Mouse (Mus musculus): ENCODE measurements around the gene Rpl23a. TPM values are rescaled to one million over a fixed set of nuclear protein-coding genes. Genes with fewer than 3 reads are reported as not detected.

Gene Rpl23a
- 262 and 337 TPM in 2 replicates for polyA plus RNA-seq (2012; rRNA removed)

GRCm38 (mm10) chr11:78182961-78183844 is at the start of gene Rpl23a:
Gene Rpl23a (minus strand): TSS chr11:78183584.
- under 1% methylated on average over 38 of the region's 38 CpGs for WGBS
- DNase-seq (ENCODE audit: low read depth, low spot score) = peak; percentile 82

DNA sequence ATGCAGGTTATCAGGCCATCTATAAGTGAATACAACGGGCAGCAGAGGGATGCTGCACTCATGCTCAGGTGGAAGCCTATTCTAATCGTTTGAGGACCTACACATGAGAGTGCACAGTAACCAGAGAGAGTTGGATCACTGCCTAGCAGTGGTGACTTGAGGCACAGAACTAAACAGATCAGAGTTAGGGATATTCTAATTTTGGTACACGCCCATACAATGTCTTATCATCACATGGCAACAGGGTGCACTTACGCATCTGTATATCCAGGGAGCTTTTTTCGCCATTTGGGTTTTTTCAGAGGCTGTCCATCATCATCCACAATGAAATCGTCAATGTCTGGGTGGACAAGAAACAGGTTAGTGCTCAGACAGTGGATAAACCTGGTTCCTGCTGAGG is 48.1 kb upstream of the Rpl23a start:
- WGBS = 91% methylated on average over 6 of the region's 6 CpGs
- no peak for DNase-seq (ENCODE audit: low read depth, low spot score)

DNA sequence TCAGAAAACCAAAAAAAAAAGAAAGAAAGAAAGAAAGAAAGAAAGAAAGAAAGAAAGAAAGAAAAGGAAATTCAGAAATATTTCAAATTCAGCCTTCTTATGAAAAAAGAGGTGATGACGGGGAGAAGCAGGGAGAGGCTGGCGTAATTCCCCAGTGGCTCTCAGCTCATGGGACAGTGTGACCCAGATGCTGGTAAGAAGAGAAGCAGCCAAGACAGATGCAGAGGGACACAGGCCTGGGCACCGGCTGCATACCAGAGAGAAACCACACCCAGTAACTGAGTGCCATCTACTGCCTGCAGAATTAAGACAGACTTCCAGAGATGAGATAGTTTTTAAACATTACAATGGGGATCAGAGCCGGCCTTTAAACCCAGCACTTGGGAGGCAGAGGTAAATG is 40.2 kb upstream of the Rpl23a start:
- DNase-seq (ENCODE audit: low read depth, low spot score) = no peak
- WGBS = 91% methylated on average over 4 of the region's 4 CpGs

DNA sequence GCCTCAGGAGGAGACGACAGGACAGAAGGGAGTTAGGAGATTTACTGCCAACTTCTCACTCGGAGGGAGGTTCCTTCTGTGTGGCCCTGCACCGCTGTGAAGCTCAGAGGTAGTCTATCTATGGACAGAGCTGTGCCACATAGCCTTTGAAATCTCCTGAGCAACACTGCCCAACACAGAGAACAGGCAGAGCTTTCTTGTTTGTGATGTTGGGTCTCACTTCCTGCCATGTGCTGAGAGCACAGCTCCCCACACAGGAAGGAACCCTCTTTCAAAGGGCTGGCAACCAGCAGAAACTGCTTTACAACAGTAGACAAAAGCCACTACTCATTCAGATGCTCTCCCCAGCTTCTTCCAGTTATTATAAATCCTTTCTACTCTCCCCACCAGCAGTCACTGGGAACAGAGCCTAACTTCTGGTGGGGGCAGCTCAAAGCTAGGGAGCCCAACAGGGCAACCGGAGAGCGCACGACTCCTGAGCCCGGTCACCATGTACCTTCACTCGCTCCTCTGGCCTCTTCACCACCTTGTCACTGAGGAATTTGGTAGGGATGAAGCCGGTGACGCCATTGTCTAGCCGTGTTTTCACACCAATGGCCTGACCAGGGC is 32.4 kb upstream of the Rpl23a start:
- DNase-seq (ENCODE audit: low read depth, low spot score) = no peak
- 86% methylated on average over 11 of the region's 11 CpGs for WGBS

DNA sequence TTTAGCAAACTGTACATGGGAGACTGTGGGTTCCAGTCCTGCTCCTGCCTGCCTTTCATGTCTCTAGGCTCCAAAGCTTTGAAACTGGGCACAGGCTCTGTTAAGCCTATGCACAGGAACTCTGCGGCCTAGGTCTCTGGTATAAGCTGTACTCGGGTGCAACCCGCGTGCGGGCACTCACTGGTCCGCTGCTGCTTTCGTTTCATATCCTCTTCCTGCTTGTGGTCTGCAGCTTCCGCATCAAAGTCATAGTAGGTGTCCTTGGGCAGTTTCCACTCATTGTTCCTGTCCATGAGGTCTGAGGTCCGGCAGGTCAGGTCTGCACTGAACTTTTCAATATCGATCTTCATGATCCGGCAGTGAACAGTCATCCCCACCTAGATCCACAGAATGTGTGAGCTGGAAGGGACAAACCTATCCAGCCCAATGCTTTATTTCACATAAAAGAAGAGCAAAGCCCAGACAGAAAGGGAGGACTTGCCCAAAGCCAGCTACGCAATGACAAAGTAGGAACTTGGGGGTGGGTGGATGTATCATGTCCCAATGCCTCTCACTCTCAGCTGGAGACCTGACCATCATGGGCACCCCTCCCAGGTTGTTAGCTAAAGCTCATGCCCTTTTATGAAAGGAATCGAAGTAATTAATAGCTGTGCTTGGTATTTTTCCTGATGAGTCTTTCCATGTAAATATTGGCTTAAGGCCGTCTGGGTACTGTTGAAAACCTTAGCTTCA is 29.9 kb upstream of the Rpl23a start:
- no peak for DNase-seq (ENCODE audit: low read depth, low spot score)
- WGBS = 84% methylated on average over 14 of the region's 14 CpGs

GRCm38 (mm10) chr11:78211513-78211912 is 28.1 kb upstream of the Rpl23a start:
- 42% methylated on average over 5 of the region's 5 CpGs for WGBS
- no peak for DNase-seq (ENCODE audit: low read depth, low spot score)

DNA sequence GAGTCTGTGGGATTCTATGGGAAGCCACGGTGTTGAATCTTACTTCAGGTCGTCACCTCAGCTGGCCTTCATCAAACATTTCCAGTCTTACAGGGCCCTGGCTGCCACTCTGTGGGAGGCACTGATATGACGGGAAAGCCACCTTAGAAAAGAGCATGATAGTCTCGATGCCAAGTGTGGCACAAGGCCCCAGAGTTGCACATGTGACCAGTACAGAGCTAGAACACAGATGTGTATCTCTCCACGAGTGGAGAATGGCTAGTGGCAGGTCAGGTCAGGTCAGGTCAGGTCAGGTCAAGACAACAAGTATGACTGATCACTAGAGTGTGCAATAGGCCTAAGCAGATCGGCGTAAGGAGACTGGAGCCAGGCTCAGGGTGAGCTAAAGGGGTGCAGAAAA is 27.2 kb upstream of the Rpl23a start:
- WGBS = 78% methylated on average over 7 of the region's 7 CpGs
- no peak for DNase-seq (ENCODE audit: low read depth, low spot score)

DNA sequence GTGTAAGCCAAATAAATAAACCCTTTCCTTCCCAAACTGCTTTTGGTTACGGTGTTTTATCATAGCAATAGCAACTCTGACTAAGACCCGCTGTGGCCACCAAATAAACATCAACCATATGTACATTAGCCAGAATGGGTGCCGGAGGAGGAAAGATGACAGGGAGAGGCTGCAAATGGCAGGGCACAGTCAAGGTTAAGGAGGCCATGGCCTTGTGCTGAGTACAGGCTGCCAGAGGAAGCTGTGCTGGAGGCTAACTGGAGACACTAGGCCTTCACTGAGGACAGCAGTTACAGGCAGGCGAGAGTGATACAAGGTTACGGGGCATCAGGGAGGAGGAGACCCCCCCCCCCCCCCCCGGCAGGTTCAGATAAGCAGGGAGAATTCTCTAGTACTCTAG is 26.5 kb upstream of the Rpl23a start:
- DNase-seq (ENCODE audit: low read depth, low spot score) = no peak

GRCm38 (mm10) chr11:78207190-78207589 is 23.8 kb upstream of the Rpl23a start:
- DNase-seq (ENCODE audit: low read depth, low spot score) = no peak
- 87% methylated on average over 7 of the region's 7 CpGs for WGBS

More for the DNA sequence above, 26.5 kb upstream of the Rpl23a start:
- 90% methylated on average over 6 of the region's 6 CpGs for WGBS

- no peak for DNase-seq (ENCODE audit: low read depth, low spot score)
- 66% methylated on average over 13 of the region's 13 CpGs for whole genome bisulfite sequencing
These were observed 22.2 kb upstream of the Rpl23a start for GRCm38 (mm10) chr11:78205361-78206206.

DNA sequence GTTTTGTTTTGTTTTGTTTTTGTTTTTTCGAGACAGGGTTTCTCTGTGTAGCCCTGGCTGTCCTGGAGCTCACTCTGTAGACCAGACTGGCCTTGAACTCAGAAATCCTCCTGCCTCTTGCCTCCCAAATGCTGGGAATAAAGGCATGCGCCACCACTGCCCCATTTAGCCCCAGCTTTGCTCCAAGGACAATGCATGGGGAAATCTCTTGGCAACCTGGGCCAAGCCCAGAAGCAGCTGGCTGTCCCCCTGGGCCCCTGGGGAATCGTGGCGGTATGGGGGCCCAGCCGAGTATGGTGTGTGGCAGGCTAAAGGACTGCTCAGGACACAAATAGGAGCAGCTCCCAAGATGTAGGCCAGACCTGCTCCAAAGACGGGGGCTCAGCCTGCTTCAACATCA is 20.9 kb upstream of the Rpl23a start:
- no peak for DNase-seq (ENCODE audit: low read depth, low spot score)
- WGBS = 82% methylated on average over 6 of the region's 6 CpGs

GRCm38 (mm10) chr11:78202372-78202771 is 19.0 kb upstream of the Rpl23a start:
- no peak for DNase-seq (ENCODE audit: low read depth, low spot score)
- 48% methylated on average over 3 of the region's 3 CpGs for WGBS

DNA sequence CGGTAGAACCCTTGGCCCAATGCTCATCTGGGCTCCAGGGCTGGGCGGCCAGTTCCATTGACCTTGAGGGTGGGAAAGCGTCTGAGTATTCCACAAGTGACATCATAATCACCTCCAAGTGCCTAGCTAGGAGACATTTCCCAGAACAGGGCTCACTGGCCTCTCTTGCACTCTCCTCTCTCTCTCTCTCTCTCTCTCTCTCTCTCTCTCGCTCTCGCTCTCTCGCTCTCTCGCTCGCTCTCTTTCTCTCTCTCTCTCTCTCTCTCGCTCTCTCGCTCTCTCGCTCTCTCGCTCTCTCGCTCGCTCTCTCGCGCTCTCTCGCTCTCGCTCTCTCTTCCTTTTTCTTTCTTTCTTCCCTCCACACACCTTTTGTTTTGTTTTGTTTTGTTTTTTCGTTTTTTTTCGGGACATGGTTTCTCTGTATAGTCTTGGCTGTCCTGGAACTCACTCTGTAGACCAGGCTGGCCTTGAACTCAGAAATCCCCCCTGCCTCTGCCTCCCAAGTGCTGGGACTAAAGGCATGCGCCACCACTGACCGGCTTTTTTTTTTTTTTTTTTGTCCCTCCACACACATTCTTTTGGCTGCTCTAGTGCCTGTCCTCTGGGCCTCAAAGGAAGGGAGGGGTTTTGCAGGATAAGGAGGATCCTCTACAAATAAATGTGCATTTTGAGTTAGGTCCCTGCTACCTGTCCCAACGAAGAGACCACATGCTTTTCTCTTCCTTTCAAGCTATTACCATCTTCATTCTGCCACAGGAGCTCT is 11.9 kb upstream of the Rpl23a start:
- no peak for DNase-seq (ENCODE audit: low read depth, low spot score)

DNA sequence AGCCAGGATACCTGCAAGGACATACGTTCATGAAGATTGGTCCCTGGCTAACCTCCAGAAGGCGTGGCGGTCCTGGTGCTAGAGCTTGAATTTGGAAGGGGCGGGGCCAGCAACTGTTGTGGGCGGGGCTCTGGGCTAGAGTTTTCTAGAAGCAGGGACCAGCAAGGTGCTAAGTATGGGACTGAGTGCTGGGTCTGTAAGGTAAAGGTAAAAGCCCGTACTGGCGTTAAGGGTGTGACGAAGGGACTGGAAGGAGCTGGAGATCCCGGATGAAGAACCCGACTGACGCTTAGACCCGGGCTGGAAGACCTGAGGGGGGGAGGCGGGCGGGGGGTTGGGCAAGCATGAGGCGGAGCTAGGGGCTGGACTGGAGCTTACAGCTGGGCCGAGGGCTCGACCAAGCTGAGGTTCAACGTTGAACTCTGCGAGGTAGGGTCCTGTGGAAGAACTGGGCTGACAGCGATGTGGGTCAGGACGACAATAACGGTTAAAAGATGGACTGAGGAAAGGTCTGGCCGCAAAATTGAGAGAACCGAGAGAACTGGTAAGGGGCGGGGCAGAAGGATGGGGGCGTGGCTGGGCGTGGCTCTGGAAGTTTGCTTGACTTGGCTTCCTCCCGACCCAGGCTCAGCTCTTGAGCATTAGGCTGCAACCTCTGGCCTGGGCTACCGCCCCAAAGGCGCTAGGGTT is 11.2 kb upstream of the Rpl23a start:
- WGBS = 1% methylated on average over 30 of the region's 30 CpGs
- DNase-seq (ENCODE audit: low read depth, low spot score) = no peak

More for the DNA sequence above, 11.9 kb upstream of the Rpl23a start:
- WGBS = 59% methylated on average over 23 of the region's 23 CpGs

DNA sequence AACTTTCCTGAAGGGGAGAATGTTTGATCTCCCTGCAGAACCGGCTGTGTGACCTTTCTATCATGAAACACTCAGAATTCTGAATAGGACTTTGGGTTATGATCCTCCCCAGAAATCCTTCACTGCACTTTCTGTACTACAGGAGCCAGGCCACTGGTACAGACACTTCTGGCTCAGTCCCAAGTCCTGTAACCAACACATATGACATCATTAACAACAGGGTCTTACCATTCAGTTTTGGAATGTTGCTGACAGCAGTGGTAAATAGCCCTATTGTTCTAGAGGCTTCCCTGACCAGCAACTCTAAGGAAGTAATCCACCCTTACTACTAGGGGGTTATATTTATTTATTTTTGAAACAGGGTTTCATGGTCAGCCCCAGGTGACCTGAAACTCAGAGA is 9.7 kb upstream of the Rpl23a start, which contains the start of gene Proca1:
Proca1 (plus strand) TSS at position 280 of the 400 bp plus-strand sequence.
- DNase-seq (ENCODE audit: low read depth, low spot score) = no peak
- WGBS = 33% methylated on average over 1 of the region's 1 CpGs

DNA sequence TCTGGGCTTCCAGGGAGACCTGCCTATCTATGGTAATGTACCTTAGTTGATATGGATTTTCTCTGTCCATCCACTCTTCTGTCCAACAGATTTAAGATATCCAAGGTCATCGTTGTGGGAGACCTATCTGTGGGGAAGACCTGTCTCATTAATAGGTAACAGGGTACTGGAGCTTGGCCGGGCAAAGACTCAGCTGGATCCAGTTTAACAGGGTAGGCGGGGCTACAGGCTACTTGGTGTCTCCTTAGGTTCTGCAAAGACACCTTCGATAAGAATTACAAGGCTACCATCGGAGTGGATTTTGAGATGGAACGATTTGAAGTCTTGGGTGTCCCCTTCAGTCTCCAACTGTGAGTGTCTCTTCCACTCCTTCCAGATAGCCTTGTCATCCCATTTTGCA is 6.7 kb upstream of the Rpl23a start:
- WGBS = 41% methylated on average over 6 of the region's 6 CpGs
- no peak for DNase-seq (ENCODE audit: low read depth, low spot score)

DNA sequence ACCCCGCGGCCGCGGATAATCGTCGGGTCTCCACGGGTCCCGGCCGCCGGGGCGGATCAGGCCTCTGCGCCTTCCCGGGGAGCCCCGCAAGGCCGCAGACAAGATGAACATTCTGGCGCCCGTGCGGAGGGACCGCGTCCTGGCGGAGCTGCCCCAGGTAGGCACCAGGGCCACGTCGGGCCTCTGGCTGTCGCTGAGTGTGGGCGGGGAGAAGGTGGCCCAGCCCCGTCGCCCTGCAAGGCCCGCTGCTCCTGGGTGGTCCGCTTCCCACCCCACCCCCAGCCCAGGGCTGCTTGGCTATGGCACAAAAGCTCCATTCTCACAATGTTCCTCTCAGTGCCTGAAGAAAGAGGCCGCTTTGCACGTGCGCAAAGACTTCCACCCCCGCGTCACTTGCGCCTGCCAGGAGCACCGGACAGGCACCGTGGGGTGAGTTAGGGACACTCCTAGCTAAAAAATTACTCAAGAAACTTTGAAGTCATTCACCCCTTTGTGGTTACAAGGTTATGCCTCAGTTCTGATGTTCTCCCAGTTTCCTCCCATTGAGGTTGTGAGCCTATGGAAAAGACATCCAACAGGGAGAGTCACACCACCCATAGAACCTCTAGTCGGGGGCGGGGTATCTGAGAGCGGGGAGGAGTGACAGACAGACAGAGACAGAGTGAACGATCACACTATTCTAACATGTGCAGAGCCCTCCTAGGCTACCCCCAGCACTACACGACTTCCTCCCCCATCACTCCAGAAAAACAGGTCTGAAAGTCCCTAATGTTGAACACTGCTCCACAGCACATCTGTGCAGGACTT is 6.1 kb upstream of the Rpl23a start:
- 2% methylated on average over 42 of the region's 42 CpGs for WGBS
- no peak for DNase-seq (ENCODE audit: low read depth, low spot score)

Data from large intestine, adult 2 months (tissue).